Mouse (Mus musculus) urinary bladder, adult 18-20 months (tissue): ENCODE results near the gene Amer2.

Source experiments
- DNase-seq, 2 experiments: peaks; one replicate each; pipeline ENCODE4 v3.0.0; 2022; ENCODE audit warnings: low spot score in 2 of 2, mixed read lengths in 2 of 2

The Amer2 gene

GRCm38 (mm10) chr14:60386591-60387501, 13.8 kb downstream of the Amer2 start:
- DNase-seq: no peak

- no peak for DNase-seq
Measured at GRCm38 (mm10) chr14:60388332-60388731, 15.3 kb downstream of the Amer2 start.

GRCm38 (mm10) chr14:60392202-60392601, 19.1 kb downstream of the Amer2 start:
- no peak for DNase-seq

- no peak for DNase-seq
Measured at GRCm38 (mm10) chr14:60397321-60397720, 24.3 kb downstream of the Amer2 start.

- no peak for DNase-seq
Measured at GRCm38 (mm10) chr14:60398861-60399260, 25.8 kb downstream of the Amer2 start.

GRCm38 (mm10) chr14:60403228-60403627, 30.2 kb downstream of the Amer2 start:
- no peak for DNase-seq

GRCm38 (mm10) chr14:60405829-60406228, 32.8 kb downstream of the Amer2 start:
- DNase-seq: no peak

- no peak for DNase-seq
Measured at GRCm38 (mm10) chr14:60406543-60406942, 33.5 kb downstream of the Amer2 start.

GRCm38 (mm10) chr14:60407319-60407718, 34.3 kb downstream of the Amer2 start:
- no peak for DNase-seq

GRCm38 (mm10) chr14:60409702-60410491, 36.8 kb downstream of the Amer2 start:
- no peak for DNase-seq

- no peak for DNase-seq
Measured at GRCm38 (mm10) chr14:60411229-60411628, 38.2 kb downstream of the Amer2 start.

- no peak for DNase-seq
Measured at GRCm38 (mm10) chr14:60414691-60415090, 41.6 kb downstream of the Amer2 start.

GRCm38 (mm10) chr14:60417924-60418323, 44.9 kb downstream of the Amer2 start:
- no peak for DNase-seq

- DNase-seq: no peak
Measured at GRCm38 (mm10) chr14:60422920-60423319, 49.9 kb downstream of the Amer2 start.

GRCm38 (mm10) chr14:60424174-60424573, 51.1 kb downstream of the Amer2 start:
- no peak for DNase-seq

GRCm38 (mm10) chr14:60425553-60425952, 52.5 kb downstream of the Amer2 start:
- no peak for DNase-seq

GRCm38 (mm10) chr14:60427896-60428295, 54.8 kb downstream of the Amer2 start:
- no peak for DNase-seq

- no peak for DNase-seq
Measured at GRCm38 (mm10) chr14:60429513-60429912, 56.5 kb downstream of the Amer2 start.

GRCm38 (mm10) chr14:60431515-60431914, 58.5 kb downstream of the Amer2 start:
- DNase-seq: no peak

- DNase-seq: no peak
Measured at GRCm38 (mm10) chr14:60432136-60432535, 59.1 kb downstream of the Amer2 start.

GRCm38 (mm10) chr14:60435515-60435914, 62.5 kb downstream of the Amer2 start:
- DNase-seq: no peak

- DNase-seq: no peak
Measured at GRCm38 (mm10) chr14:60436364-60436763, 63.3 kb downstream of the Amer2 start.
